Mouse (Mus musculus) embryonic fibroblast, embryonic 13.5 days (primary cell): ENCODE results near the gene Sinhcaf. TPM values are rescaled to one million over a fixed set of nuclear protein-coding genes. Genes with fewer than 3 reads are reported as not detected.
"Not testable (repeated sequence)": the region's sequence is repeated elsewhere in the genome, so short reads cannot be mapped to it uniquely, and the experiment has no call there.

Experiments used
- H3K27ac ChIP-seq: 2 replicates; pipeline ENCODE4 v1.5.1; 2012; ENCODE audit warnings: low read length, control low read depth, inconsistent platforms; ENCODE audit not compliant: insufficient read depth
- H3K4me1 ChIP-seq: 2 replicates; pipeline ENCODE4 v1.6.1; 2011; ENCODE audit warnings: low read length; ENCODE audit not compliant: control insufficient read depth, insufficient read depth
- H3K4me3 ChIP-seq: 2 replicates; pipeline ENCODE4 v1.5.1; 2011; ENCODE audit warnings: mild to moderate bottlenecking, control low read depth, low read length; ENCODE audit not compliant: insufficient read depth
- CTCF ChIP-seq: IDR thresholded peaks from 2 replicates; pipeline ENCODE4 v1.5.1; 2011; ENCODE audit warnings: mild to moderate bottlenecking, control low read depth, low read length, moderate library complexity, borderline replicate concordance; ENCODE audit not compliant: insufficient read depth
- POLR2A ChIP-seq: IDR thresholded peaks from 2 replicates; pipeline ENCODE4 v1.6.1; 2011; ENCODE audit warnings: low read depth, mild to moderate bottlenecking, control low read depth, low read length, moderate library complexity
- polyA plus RNA-seq: library from polyadenylated mRNA; stranded (reverse); fragments of >200 nt; gene quantifications from 2 replicates; pipeline ENCODE4 v1.2.4, GENCODE M21; 2011; ENCODE audit warnings: low read depth; ENCODE audit not compliant: missing spikeins, insufficient read length

Sinhcaf gene
- polyA plus RNA-seq, 1 experiment = 22.9 TPM

DNA sequence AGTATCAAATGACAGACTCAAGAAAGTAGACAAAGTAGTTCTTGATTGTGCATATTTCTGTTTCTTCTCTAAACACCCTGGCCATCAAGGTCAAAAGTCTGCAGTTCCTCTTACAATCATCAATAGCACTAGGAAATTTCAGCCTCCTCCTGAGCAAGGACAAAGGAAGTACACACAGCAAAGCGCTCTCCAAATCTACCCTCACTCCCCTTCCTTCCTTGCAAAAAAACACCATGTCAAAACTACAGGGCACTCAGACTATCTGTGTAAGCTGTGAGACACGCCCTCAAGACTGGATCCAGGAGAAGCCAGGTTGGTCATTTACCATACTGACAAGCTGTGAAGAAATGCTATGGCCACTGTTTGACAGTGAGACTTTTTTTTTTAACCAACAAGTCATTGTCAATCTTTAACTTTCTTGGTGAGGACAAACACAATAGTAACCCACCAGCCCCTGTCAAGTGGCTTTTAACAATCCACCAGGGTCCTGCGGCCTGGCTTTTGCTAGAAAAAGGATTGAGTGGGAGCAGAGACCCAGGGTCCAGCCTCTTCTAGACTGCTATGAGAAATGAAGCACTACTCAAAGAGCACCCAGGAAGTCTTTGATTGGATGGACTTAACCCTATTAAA lies 11.2 kb downstream of the Sinhcaf start:
- Histone ChIP-seq H3K4me1 (no peaks in the 10 kb centered on the region), H3K4me3 (no peak overlapping the region)
- TF ChIP-seq CTCF (no peak), POLR2A (no peak)

DNA sequence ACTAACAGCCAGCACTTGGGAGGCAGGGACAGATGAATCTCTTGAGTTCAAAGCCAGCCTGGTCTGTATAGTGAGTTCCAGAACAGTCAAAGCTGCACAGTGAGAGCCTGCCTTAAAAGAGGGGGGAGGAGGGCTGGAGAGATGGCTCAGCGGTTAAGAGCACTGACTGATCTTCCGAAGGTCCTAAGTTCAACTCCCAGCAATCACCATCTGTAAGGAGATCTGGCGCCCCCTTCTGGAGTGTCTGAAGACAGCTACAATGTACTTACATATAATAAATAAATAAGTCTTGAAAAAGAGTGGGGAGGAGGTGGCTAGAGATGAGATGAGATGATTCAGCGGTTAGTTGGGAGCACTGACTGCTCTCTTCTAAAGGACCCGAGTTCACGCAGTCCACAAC lies 15.0 kb downstream of the Sinhcaf start:
- TF ChIP-seq POLR2A (no peak), CTCF (no peak)
- H3K4me3 ChIP-seq = no peak overlapping the region
- H3K27ac ChIP-seq = no peak overlapping the region
- H3K4me1 ChIP-seq = no peaks in the 10 kb centered on the region

More for the DNA sequence above, 11.2 kb downstream of the Sinhcaf start:
- no peak overlapping the region for H3K27ac ChIP-seq

DNA sequence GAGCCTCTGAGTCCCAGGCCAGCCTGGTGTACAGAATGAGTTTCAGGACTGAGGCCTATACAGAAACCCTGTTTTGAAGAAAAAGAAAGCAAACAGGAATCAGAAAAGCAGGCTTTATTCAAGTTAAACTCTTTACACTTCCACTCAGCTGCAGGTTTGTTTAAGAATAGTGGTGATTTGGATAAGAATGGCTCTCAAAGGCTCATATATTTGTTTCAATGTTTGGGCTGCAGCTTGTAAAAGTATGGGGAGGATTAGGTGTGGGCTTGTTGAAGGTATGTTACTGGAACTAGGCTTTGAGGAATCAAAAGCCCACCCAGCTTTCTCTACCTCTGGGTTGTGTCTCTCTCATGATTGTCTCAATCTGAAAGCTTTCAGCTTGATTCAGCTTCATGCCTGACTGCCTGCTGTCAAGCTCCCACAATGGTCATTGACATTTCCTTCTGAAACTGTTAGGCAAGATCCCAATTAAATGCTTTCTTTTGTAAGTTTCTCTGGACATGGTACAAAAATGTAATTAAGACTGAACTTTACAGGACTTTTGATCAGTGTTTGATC lies 27.3 kb downstream of the Sinhcaf start:
- Histone ChIP-seq H3K4me1 (no peaks in the 10 kb centered on the region), H3K27ac (no peak overlapping the region), H3K4me3 (no peak overlapping the region)
- TF ChIP-seq CTCF (no peak), POLR2A (no peak)

DNA sequence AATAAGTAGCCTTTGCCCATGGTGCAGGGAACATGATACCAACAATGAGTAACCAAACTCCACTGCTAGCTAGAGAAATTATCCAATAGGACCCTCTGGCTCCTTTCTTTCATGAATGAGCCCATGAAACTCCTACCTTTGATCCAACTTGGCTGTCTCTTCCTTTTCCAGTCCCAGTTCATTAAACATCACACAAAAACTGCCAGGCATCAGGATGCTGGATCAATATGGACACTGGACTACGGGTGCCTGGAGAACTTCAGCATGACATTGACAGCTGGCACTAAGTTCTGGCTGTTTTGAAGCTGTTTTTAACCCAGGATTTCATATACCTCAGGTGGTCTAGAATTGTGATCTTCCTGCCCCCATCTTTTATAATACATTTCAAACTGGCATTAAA lies 28.6 kb downstream of the Sinhcaf start:
- no peaks in the 10 kb centered on the region for H3K4me1 ChIP-seq
- H3K27ac ChIP-seq = no peak overlapping the region
- TF ChIP-seq POLR2A (no peak), CTCF (no peak)
- no peak overlapping the region for H3K4me3 ChIP-seq

DNA sequence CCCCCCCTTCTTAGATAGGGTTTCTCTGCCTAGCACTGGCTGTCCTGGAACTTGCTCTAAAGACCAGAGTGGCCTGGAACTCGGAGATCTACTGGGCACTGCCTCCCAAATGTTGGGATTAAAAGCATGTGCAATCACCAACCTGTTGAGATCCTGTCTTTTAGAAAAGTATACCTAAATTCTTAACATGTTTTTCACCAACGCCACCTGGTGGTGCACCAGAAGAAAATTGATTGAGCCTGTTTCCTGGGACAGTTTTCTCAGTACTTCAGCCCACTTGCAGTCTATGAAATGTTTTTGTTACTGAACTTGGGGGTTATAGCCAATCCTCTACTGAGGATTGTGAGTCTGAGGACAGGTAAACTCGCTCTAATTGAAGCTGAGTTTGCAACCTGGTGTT lies 29.4 kb downstream of the Sinhcaf start:
- H3K4me1 ChIP-seq = no peaks in the 10 kb centered on the region
- TF ChIP-seq CTCF (no peak), POLR2A (no peak)
- no peak overlapping the region for H3K27ac ChIP-seq
- no peak overlapping the region for H3K4me3 ChIP-seq

DNA sequence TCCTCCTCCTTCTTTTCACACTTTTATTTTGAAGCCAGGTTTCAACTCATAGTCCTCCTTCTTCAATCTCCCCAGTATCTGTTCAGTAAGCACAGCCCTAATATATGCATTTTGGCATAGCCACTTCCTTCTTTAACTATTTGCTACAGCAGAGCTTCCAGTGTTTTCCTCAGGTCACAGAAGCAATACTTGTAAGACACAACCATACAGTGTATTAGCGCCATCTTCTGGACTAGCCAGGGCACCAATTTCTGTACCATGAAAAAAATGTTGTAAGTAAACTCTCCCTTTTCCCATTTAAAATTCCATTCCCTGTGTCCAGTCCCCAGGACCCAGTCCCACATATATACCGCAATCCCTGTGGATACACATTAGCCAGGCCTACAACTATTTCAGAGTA lies 32.3 kb downstream of the Sinhcaf start:
- H3K27ac ChIP-seq = no peak overlapping the region

DNA sequence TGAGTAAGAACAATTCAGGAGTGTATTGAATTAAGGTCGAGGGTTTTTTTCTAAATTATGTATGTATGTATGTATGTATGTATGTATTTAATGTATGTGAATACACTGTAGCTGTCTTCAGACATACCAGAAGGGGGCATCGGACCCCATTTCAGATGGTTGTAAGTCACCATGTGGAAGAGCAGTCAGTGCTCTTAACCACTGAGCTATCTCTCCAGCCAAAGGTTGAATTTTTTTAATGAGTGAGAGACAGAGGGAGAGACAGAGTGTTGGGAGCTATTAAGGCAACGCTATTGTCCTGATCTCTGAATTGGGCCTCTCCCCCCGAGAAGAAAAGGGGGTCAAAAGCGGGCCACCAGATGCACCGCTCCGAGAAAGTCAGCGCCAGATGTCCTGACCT lies 34.4 kb downstream of the Sinhcaf start:
- H3K27ac ChIP-seq, H3K4me1 ChIP-seq, H3K4me3 ChIP-seq: not testable (repeated sequence)

More for the DNA sequence above, 32.3 kb downstream of the Sinhcaf start:
- Histone ChIP-seq H3K4me3 (no peak overlapping the region), H3K4me1 (no peaks in the 10 kb centered on the region)
- no peak for TF ChIP-seq CTCF

DNA sequence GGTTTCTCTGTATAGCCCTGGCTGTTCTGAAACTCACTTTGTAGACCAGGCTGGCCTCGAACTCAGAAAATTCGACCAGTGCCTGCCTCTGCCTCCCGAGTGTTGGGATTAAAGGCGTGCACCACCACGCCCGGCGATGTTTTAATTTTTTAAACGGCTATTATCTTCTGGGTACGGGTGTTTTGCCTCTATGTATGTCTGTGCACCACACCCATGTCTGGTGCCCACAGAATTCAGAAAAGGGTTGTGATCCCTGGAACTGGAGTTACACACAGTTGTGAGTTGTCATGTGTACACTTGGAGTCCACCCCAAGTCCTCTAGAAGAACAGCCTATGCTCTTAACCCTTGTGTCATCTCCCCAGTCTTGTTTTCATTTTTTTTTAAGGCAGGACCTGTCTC lies 39.3 kb downstream of the Sinhcaf start:
- H3K4me3 ChIP-seq = no peak overlapping the region
- no peak overlapping the region for H3K27ac ChIP-seq
- TF ChIP-seq POLR2A = no peak
- TF ChIP-seq CTCF = no peak
- H3K4me1 ChIP-seq = no peaks in the 10 kb centered on the region

DNA sequence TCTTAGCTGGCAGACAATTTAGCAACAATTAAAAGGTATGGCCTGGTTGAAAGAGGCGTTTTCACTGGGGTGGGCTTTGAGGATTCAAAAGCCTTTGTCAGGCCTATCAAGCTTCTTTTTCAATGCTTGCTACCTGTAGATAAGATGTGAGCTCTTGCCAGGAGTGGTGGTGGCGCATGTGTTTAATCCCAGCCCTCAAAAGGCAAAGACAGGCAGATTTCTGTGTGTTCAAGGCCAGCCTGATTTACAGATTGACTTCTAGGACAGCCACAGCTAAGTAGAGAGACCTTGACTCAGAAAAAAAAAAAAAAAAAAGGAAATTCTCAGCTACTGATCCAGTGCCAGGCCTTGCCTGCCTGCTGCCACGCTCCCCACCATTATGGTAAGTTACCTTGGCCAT lies 43.5 kb downstream of the Sinhcaf start:
- H3K4me3 ChIP-seq = no peak overlapping the region
- no peaks in the 10 kb centered on the region for H3K4me1 ChIP-seq
- H3K27ac ChIP-seq = no peak overlapping the region
- no peak for TF ChIP-seq POLR2A
- TF ChIP-seq CTCF = no peak

DNA sequence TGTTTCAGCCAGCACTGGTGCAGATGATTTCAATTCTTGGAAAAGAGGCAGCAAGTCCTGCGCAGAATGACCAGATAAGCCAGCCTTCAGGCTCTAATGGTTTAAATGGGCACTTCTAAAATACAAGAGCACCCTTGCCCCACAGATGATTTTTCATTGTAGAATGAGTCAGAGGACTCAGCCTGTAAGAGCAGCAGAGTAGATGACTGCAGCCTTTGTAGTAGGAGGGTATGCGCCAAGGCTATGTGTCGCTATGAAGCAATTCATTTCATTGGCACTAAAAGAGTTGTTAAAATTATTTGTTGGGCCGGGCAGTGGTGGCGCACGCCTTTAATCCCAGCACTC lies 49.8 kb downstream of the Sinhcaf start:
- peak overlapping the region; percentile 36 for H3K27ac ChIP-seq
- no peaks in the 10 kb centered on the region for H3K4me1 ChIP-seq
- H3K4me3 ChIP-seq = peak overlapping the region; percentile 52
- TF ChIP-seq CTCF (no peak), POLR2A (no peak)
